ENCODE assay signal across 9 mouse cellular contexts in genomic region chr12:70226655-70227054, GRCm38 (mm10). TPM values are rescaled to one million over a fixed set of nuclear protein-coding genes. Genes with fewer than 3 reads are reported as not detected.
DNase-seq lines count a peak whose midpoint lies in the region; ATAC-seq and TF ChIP-seq lines count a peak whose summit lies in the region.
"Had no signal": no experiment of that assay in that cellular context is flagged by ENCODE, and none has a peak within 500 bp of the region (broad histone marks: within the 10 kb centered on the region; RNA-seq: fewer than 3 reads in every experiment).

No protein-coding gene starts in this region.

- H3K27ac ChIP-seq in heart, embryonic 12.5 days (ENCODE audit: poor library complexity, severe bottlenecking) = peak overlapping the region; percentile 57; the same call in 1 of the 2 replicates
- H3K27ac ChIP-seq in bone marrow, adult 2 months (ENCODE audit: control insufficient read depth, insufficient read depth, low read depth, low read length, poor library complexity) = peak overlapping the region; percentile 93
- no peak overlapping the region for H3K27ac ChIP-seq in hindbrain, embryonic 11.5 days (ENCODE audit: low read depth, low read length)
- peak overlapping the region; percentile 65 for H3K27ac ChIP-seq in macrophage

- no peak for ATAC-seq in heart, embryonic 12.5 days (ENCODE audit: insufficient number of reproducible peaks, low FRiP score)
- ATAC-seq in hindbrain, embryonic 11.5 days (ENCODE audit: low FRiP score) = 0 out of 2 replicates have a peak, but pooled peaks have one; percentile 13
- ATAC-seq in erythroid progenitor cell, adult 5-6 weeks (replicated peaks; ENCODE audit: low FRiP score, poor library complexity, severe bottlenecking) = no peak

- no peak for DNase-seq in heart, adult 8-10 months (ENCODE audit: low spot score)
- no peak for DNase-seq in hindbrain, embryonic 11.5 days (ENCODE audit: low spot score)
- no peak for DNase-seq in right cerebral cortex, adult 2 months (ENCODE audit: low spot score in 2 of 2)
- no peak for DNase-seq in adrenal gland, adult 18-20 months (ENCODE audit: low spot score in 2 of 2)

- H3K4me1 ChIP-seq in heart, embryonic 12.5 days (replicated peaks) = peaks cover 28% of the 10 kb centered on the region
- H3K4me1 ChIP-seq in bone marrow, adult 2 months (ENCODE audit: control insufficient read depth, insufficient read depth, low read length) = peaks cover 6% of the 10 kb centered on the region; the same call in 1 of the 2 replicates
- H3K4me1 ChIP-seq in hindbrain, embryonic 11.5 days (replicated peaks; ENCODE audit: control insufficient read depth, insufficient read depth, low read length) = 0 out of 2 replicates have a peak, but pooled peaks cover 6% of the 10 kb centered on the region

- peaks cover under 1% of the 10 kb centered on the region for H3K36me3 ChIP-seq in heart, embryonic 12.5 days
- no peaks in the 10 kb centered on the region for H3K36me3 ChIP-seq in hindbrain, embryonic 11.5 days (ENCODE audit: control insufficient read depth, insufficient read depth, low read length)
- H3K36me3 ChIP-seq in macrophage (ENCODE audit: inconsistent target) = no peaks in the 10 kb centered on the region

- peak overlapping the region; percentile 60 for H3K4me3 ChIP-seq in heart, embryonic 12.5 days
- peak overlapping the region; percentile 95 for H3K4me3 ChIP-seq in bone marrow, adult 2 months (replicated peaks; ENCODE audit: control insufficient read depth, low read depth, low read length)
- peak overlapping the region; percentile 44 for H3K4me3 ChIP-seq in hindbrain, embryonic 11.5 days (ENCODE audit: low read depth, low read length)
- peak overlapping the region; percentile 73 for H3K4me3 ChIP-seq in macrophage (ENCODE audit: inconsistent target)

- H3K27me3 ChIP-seq in heart, embryonic 12.5 days (replicated peaks) = no peaks in the 10 kb centered on the region
- H3K27me3 ChIP-seq in hindbrain, embryonic 11.5 days (ENCODE audit: control insufficient read depth, insufficient read depth, low read length) = peaks cover 3% of the 10 kb centered on the region; the same call in 1 of the 2 replicates
- H3K27me3 ChIP-seq: CH12.LX had no signal

- H3K9me3 ChIP-seq in heart, embryonic 12.5 days (replicated peaks) = no peaks in the 10 kb centered on the region
- H3K9me3 ChIP-seq in hindbrain, embryonic 11.5 days (ENCODE audit: control insufficient read depth, low read length) = no peaks in the 10 kb centered on the region

- peak overlapping the region; percentile 75 for H3K9ac ChIP-seq in heart, embryonic 12.5 days
- H3K9ac ChIP-seq in hindbrain, embryonic 11.5 days (ENCODE audit: low read depth, low read length) = peak overlapping the region; percentile 56

- TF ChIP-seq POLR2A in bone marrow, adult 2 months (IDR thresholded peaks at IDR 0.05; ENCODE audit: borderline replicate concordance, control insufficient read depth, low read depth, low read length) = no peak

- peak overlapping the region; percentile 82 for H3K4me2 ChIP-seq in heart, embryonic 12.5 days
- peak overlapping the region; percentile 92 for H3K4me2 ChIP-seq in hindbrain, embryonic 11.5 days (replicated peaks; ENCODE audit: low read depth, low read length)

- H3K79me2 ChIP-seq in macrophage (ENCODE audit: inconsistent target) = peaks cover 9% of the 10 kb centered on the region; the same call in 1 of the 2 replicates

- WGBS in heart, embryonic 12.5 days = 24% methylated on average over 5 of the region's 5 CpGs
- 13% methylated on average over 5 of the region's 5 CpGs for WGBS in bone marrow, adult 2 months
- WGBS in hindbrain, embryonic 11.5 days = 33% methylated on average over 5 of the region's 5 CpGs
- WGBS in macrophage (ENCODE audit: missing documents) = 23% methylated on average over 5 of the region's 5 CpGs

- TF ChIP-seq CTCF in bone marrow, adult 2 months (IDR thresholded peaks at IDR 0.05; ENCODE audit: control insufficient read depth, insufficient read depth, low read length) = no peak

RNA-seq across cellular contexts. Expression of gene Pygl, which starts 4.6 kb away (rescaled TPM):
- polyA plus RNA-seq in heart, embryonic 12.5 days (2016; fragmentation: Nextera tagmentation; extraction: Ambion mirVana) = 36.5 and 37.1 TPM in 2 replicates
- total RNA-seq in heart, adult 8-10 months (2022) = 10 to 100 TPM in 1 of 4 experiments, 1 to 10 TPM in 3; 2.4 to 13.7 (median 2.9) TPM
- polyA plus RNA-seq in bone marrow, adult 2 months (2011; ENCODE audit: insufficient read depth, insufficient read length, low replicate concordance, missing spikeins) = 54.4 and 101 TPM in 2 replicates
- 6.6 and 6.8 TPM in 2 replicates for polyA plus RNA-seq in hindbrain, embryonic 11.5 days (2014; fragmentation: Nextera tagmentation; extraction: Ambion mirVana)
- 10 to 100 TPM in 22 of 26 experiments, 1 to 10 TPM in 4; 4.5 to 79.2 (median 25.6) TPM for total RNA-seq in macrophage (2018; cell fraction: chromatin; rRNA removed)
- 10 to 100 TPM; 21.7 to 61.8 (median 39.4) TPM for total RNA-seq in macrophage (2018; cell fraction: cytosol; rRNA removed)
- 10 to 100 TPM; 13.7 to 57.3 (median 25.8) TPM for total RNA-seq in macrophage (2018; cell fraction: nucleus; rRNA removed)
- polyA plus RNA-seq in macrophage (2018) = 33.2 to 54.7 TPM (median 51.6 TPM) in 3 replicates
- total RNA-seq in erythroid progenitor cell, adult 5-6 weeks (2015; ENCODE audit: low replicate concordance) = 20.5 and 22.2 TPM in 2 replicates
- total RNA-seq in erythroid progenitor cell, adult 5-6 weeks (2017; ENCODE audit: low replicate concordance) = 29.8 and 31.7 TPM in 2 replicates
- total RNA-seq in adrenal gland, adult 18-20 months (2021) = 100 to 1,000 TPM; 140 to 317 TPM

Comparison
In these comparisons a context has a peak if more than half of its experiments do, and no peak if none do; other contexts are left out.
1. H3K4me3 ChIP-seq: peak in every context shown above with its lines; median percentile 95 in bone marrow, adult 2 months; 73 in macrophage; 60 in heart, embryonic 12.5 days; 44 in hindbrain, embryonic 11.5 days.